Mouse (Mus musculus) macrophage (primary cell): ENCODE results near the gene Mab21l2. TPM values are rescaled to one million over a fixed set of nuclear protein-coding genes. Genes with fewer than 3 reads are reported as not detected.

ENCODE experiments used
- H3K27ac ChIP-seq: fragments of 350-480 bp; formaldehyde crosslinking; 2 replicates; pipeline ENCODE4 v1.9.0; 2021
- H3K36me3 ChIP-seq: fragments of 350-480 bp; formaldehyde crosslinking; 2 replicates; pipeline ENCODE4 v1.9.0; 2021; ENCODE audit errors: inconsistent target
- H3K4me3 ChIP-seq: fragments of 350-480 bp; formaldehyde crosslinking; 2 replicates; pipeline ENCODE4 v1.9.0; 2021; ENCODE audit errors: inconsistent target
- H3K79me2 ChIP-seq: fragments of 350-480 bp; formaldehyde crosslinking; 2 replicates; pipeline ENCODE4 v1.9.0; 2021; ENCODE audit errors: inconsistent target
- WGBS: methylation state at CpG from one replicate; pipeline ENCODE4 v1.1.7; 2026; ENCODE audit warnings: inconsistent platforms; ENCODE audit not compliant: missing documents; 5-methylcytosine and 5-hydroxymethylcytosine counted together
- polyA plus RNA-seq: library from polyadenylated mRNA; stranded (reverse); fragments of 250-400 nt; gene quantifications from 3 replicates; pipeline ENCODE4 v1.2.4, GENCODE M21; 2018; ENCODE audit warnings: inconsistent platforms

The Mab21l2 gene
- polyA plus RNA-seq, 1 experiment from 2014 or later: not detected

GRCm38 (mm10) chr3:86547251-86547791 is 1.1 kb downstream of the Mab21l2 start:
- no peaks in the 10 kb centered on the region for H3K36me3 ChIP-seq
- H3K4me3 ChIP-seq: no peak overlapping the region
- no peaks in the 10 kb centered on the region for H3K79me2 ChIP-seq
- no peak overlapping the region for H3K27ac ChIP-seq
- WGBS: 10% methylated on average over 42 of the region's 42 CpGs

- H3K36me3 ChIP-seq: no peaks in the 10 kb centered on the region
- H3K4me3 ChIP-seq: no peak overlapping the region
- no peaks in the 10 kb centered on the region for H3K79me2 ChIP-seq
- 4% methylated on average over 45 of the region's 45 CpGs for WGBS
- no peak overlapping the region for H3K27ac ChIP-seq
Observed at GRCm38 (mm10) chr3:86546471-86547250, 1.8 kb downstream of the Mab21l2 start.

- 42% methylated on average over 5 of the region's 5 CpGs for WGBS
- no peak overlapping the region for H3K4me3 ChIP-seq
- no peaks in the 10 kb centered on the region for H3K79me2 ChIP-seq
- H3K36me3 ChIP-seq: no peaks in the 10 kb centered on the region
- H3K27ac ChIP-seq: no peak overlapping the region
Observed at GRCm38 (mm10) chr3:86545945-86546344, 2.5 kb downstream of the Mab21l2 start.

GRCm38 (mm10) chr3:86544785-86545184 is 3.6 kb downstream of the Mab21l2 start:
- Histone ChIP-seq H3K36me3 (no peaks in the 10 kb centered on the region), H3K4me3 (no peak overlapping the region), H3K79me2 (no peaks in the 10 kb centered on the region), H3K27ac (no peak overlapping the region)
- 100% methylated on average over 3 of the region's 3 CpGs for WGBS

- no peaks in the 10 kb centered on the region for H3K36me3 ChIP-seq
- H3K79me2 ChIP-seq: no peaks in the 10 kb centered on the region
- 100% methylated on average over 1 of the region's 1 CpGs for WGBS
- H3K4me3 ChIP-seq: no peak overlapping the region
- H3K27ac ChIP-seq: no peak overlapping the region
Observed at GRCm38 (mm10) chr3:86541863-86542397, 6.5 kb downstream of the Mab21l2 start.

- Histone ChIP-seq H3K79me2 (no peaks in the 10 kb centered on the region), H3K4me3 (no peak overlapping the region), H3K27ac (no peak overlapping the region), H3K36me3 (no peaks in the 10 kb centered on the region)
- 97% methylated on average over 4 of the region's 4 CpGs for WGBS
Observed at GRCm38 (mm10) chr3:86541074-86541614, 7.3 kb downstream of the Mab21l2 start.

GRCm38 (mm10) chr3:86539555-86540168 is 8.8 kb downstream of the Mab21l2 start:
- Histone ChIP-seq H3K36me3 (no peaks in the 10 kb centered on the region), H3K79me2 (no peaks in the 10 kb centered on the region), H3K27ac (no peak overlapping the region), H3K4me3 (no peak overlapping the region)
- 94% methylated on average over 11 of the region's 11 CpGs for WGBS

- Histone ChIP-seq H3K4me3 (no peak overlapping the region), H3K36me3 (no peaks in the 10 kb centered on the region), H3K79me2 (no peaks in the 10 kb centered on the region), H3K27ac (no peak overlapping the region)
- WGBS: 78% methylated on average over 13 of the region's 13 CpGs
Observed at GRCm38 (mm10) chr3:86538645-86539554, 9.5 kb downstream of the Mab21l2 start.

GRCm38 (mm10) chr3:86536751-86537150 is 11.7 kb downstream of the Mab21l2 start:
- Histone ChIP-seq H3K4me3 (no peak overlapping the region), H3K27ac (no peak overlapping the region), H3K36me3 (no peaks in the 10 kb centered on the region), H3K79me2 (no peaks in the 10 kb centered on the region)
- 100% methylated on average over 1 of the region's 1 CpGs for WGBS

GRCm38 (mm10) chr3:86531531-86532269 is 16.7 kb downstream of the Mab21l2 start:
- no peak overlapping the region for H3K4me3 ChIP-seq
- 95% methylated on average over 16 of the region's 16 CpGs for WGBS

GRCm38 (mm10) chr3:86522880-86523505 is 25.4 kb downstream of the Mab21l2 start:
- Histone ChIP-seq H3K27ac (no peak overlapping the region), H3K4me3 (no peak overlapping the region), H3K36me3 (no peaks in the 10 kb centered on the region), H3K79me2 (no peaks in the 10 kb centered on the region)
- WGBS: 89% methylated on average over 3 of the region's 3 CpGs

More at GRCm38 (mm10) chr3:86531531-86532269, 16.7 kb downstream of the Mab21l2 start:
- Histone ChIP-seq H3K36me3 (no peaks in the 10 kb centered on the region), H3K27ac (no peak overlapping the region), H3K79me2 (no peaks in the 10 kb centered on the region)

- WGBS: 100% methylated on average over 2 of the region's 2 CpGs
- Histone ChIP-seq H3K27ac (no peak overlapping the region), H3K36me3 (no peaks in the 10 kb centered on the region), H3K4me3 (no peak overlapping the region), H3K79me2 (no peaks in the 10 kb centered on the region)
Observed at GRCm38 (mm10) chr3:86518506-86519109, 29.8 kb downstream of the Mab21l2 start.

- Histone ChIP-seq H3K79me2 (no peaks in the 10 kb centered on the region), H3K36me3 (no peaks in the 10 kb centered on the region), H3K4me3 (no peak overlapping the region), H3K27ac (no peak overlapping the region)
Observed at GRCm38 (mm10) chr3:86500586-86500985, 47.8 kb downstream of the Mab21l2 start.
